Mouse (Mus musculus) hindbrain, postnatal 0 days (tissue): ENCODE measurements around the gene Zfpm1. TPM values are rescaled to one million over a fixed set of nuclear protein-coding genes. Genes with fewer than 3 reads are reported as not detected.

ENCODE experiments used
- ATAC-seq: fragments of 200-750 bp; cut with Nextera tagmentation; 2 replicates; pipeline ENCODE4 v1.8.0; 2017; ENCODE audit warnings: mild to moderate bottlenecking, moderate TSS enrichment, moderate library complexity
- DNase-seq: peaks from one replicate; pipeline ENCODE4 v3.0.0-alpha.2; 2015; ENCODE audit warnings: low spot score
- H3K27ac ChIP-seq: fragments of 300-500 bp; sonication (generic); 2 replicates; pipeline ENCODE4 v1.5.1; 2014; ENCODE audit warnings: mild to moderate bottlenecking
- H3K27me3 ChIP-seq: fragments of 300-500 bp; sonication (generic); 2 replicates; pipeline ENCODE4 v1.6.1; 2014; ENCODE audit warnings: low read length, mixed read lengths; ENCODE audit not compliant: insufficient read depth
- H3K36me3 ChIP-seq: fragments of 300-500 bp; sonication (generic); 2 replicates; pipeline ENCODE4 v1.6.1; 2014; ENCODE audit warnings: low read length, mixed read lengths; ENCODE audit not compliant: insufficient read depth
- H3K4me1 ChIP-seq: fragments of 300-500 bp; sonication (generic); 2 replicates; pipeline ENCODE4 v1.6.1; 2014; ENCODE audit warnings: antibody characterized with exemption, low read length, mixed read lengths; ENCODE audit not compliant: insufficient read depth
- H3K4me2 ChIP-seq: fragments of 300-500 bp; sonication (generic); 2 replicates; pipeline ENCODE4 v1.6.1; 2014; ENCODE audit warnings: low read depth, mild to moderate bottlenecking, low read length, moderate library complexity, mixed read lengths
- H3K4me3 ChIP-seq: fragments of 300-500 bp; sonication (generic); 2 replicates; pipeline ENCODE4 v1.5.1; 2014; ENCODE audit warnings: low read length
- H3K9ac ChIP-seq: fragments of 300-500 bp; sonication (generic); replicated peaks from 2 replicates; pipeline ENCODE4 v1.6.1; 2014; ENCODE audit warnings: mild to moderate bottlenecking, low read length, moderate library complexity, mixed read lengths
- H3K9me3 ChIP-seq: fragments of 300-500 bp; sonication (generic); 2 replicates; pipeline ENCODE4 v1.6.1; 2016; ENCODE audit warnings: low read length, mixed read lengths
- CTCF ChIP-seq: IDR thresholded peaks from 2 replicates; pipeline ENCODE4 v1.5.1; 2016; ENCODE audit warnings: antibody characterized with exemption, control low read depth, low read depth
- WGBS: fragments of 180-500 bp; shearing (Covaris S2); extraction: QIAGEN DNeasy Blood & Tissue Kit; methylation state at CpG from one replicate; pipeline ENCODE4 v1.1.7; 2014; 5-methylcytosine and 5-hydroxymethylcytosine counted together
- polyA plus RNA-seq: library from polyadenylated mRNA; unstranded; fragments of >200 nt; fragmentation: Nextera tagmentation; extraction: Ambion mirVana; gene quantifications from 2 replicates; pipeline ENCODE4 v1.2.1, GENCODE M21; 2015
- total RNA-seq: library from RNA; depleted of rRNA; stranded (reverse); fragments of >200 nt; gene quantifications from 2 replicates; pipeline ENCODE4 v1.2.3, GENCODE M21; 2014

Zfpm1 gene
- total and polyA plus RNA-seq, 2 experiments from 2014 or later: 1.5 to 28.0 TPM

GRCm38 (mm10) chr8:122264243-122264642 lies 17.7 kb upstream of the Zfpm1 start:
- no peak overlapping the region for H3K4me2 ChIP-seq
- no peak overlapping the region for H3K27ac ChIP-seq
- ATAC-seq (no peak), DNase-seq (peak; percentile 31)
- H3K27me3 ChIP-seq: no peaks in the 10 kb centered on the region
- no peak for TF ChIP-seq CTCF
- H3K9ac ChIP-seq: no peak overlapping the region
- H3K4me3 ChIP-seq: no peak overlapping the region
- WGBS: 14% methylated on average over 9 of the region's 9 CpGs
- no peaks in the 10 kb centered on the region for H3K36me3 ChIP-seq
- peaks cover 20% of the 10 kb centered on the region for H3K4me1 ChIP-seq
- no peaks in the 10 kb centered on the region for H3K9me3 ChIP-seq

- WGBS: 85% methylated on average over 8 of the region's 8 CpGs
- H3K27me3 ChIP-seq: no peaks in the 10 kb centered on the region
- no peak overlapping the region for H3K9ac ChIP-seq
Observed at GRCm38 (mm10) chr8:122265522-122265921, 16.4 kb upstream of the Zfpm1 start.

DNA sequence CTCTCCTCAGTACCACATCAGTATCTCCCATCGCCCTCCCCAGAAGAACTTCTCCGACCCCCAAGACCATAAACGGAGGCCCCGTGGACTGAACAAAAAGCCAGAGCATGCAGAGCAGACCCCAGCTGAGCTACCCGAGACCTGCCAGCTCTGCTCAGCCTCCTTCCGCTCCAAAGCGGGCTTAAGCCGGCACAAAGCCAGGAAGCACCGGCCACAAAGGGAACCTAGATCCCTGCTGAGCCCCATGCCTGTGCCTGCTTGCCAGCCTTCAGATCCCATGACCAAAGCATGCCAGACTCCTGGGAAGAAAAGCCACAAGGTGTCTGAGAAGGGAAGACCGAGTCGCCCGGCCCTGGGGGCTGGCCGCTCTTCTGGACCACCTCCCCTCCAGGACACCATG lies 15.1 kb upstream of the Zfpm1 start:
- ATAC-seq (no peak), DNase-seq (peak; percentile 62)
- Histone ChIP-seq H3K36me3 (no peaks in the 10 kb centered on the region), H3K27ac (no peak overlapping the region), H3K4me1 (peaks cover 20% of the 10 kb centered on the region), H3K4me3 (no peak overlapping the region), H3K9me3 (no peaks in the 10 kb centered on the region), H3K27me3 (no peaks in the 10 kb centered on the region), H3K4me2 (no peak overlapping the region), H3K9ac (0 out of 2 replicates have a peak overlapping the region, but pooled peaks have one; percentile 13)
- 31% methylated on average over 13 of the region's 13 CpGs for WGBS
- TF ChIP-seq CTCF: no peak

More at GRCm38 (mm10) chr8:122265522-122265921, 16.4 kb upstream of the Zfpm1 start:
- H3K4me2 ChIP-seq: no peak overlapping the region
- no peak for TF ChIP-seq CTCF
- H3K9me3 ChIP-seq: no peaks in the 10 kb centered on the region
- H3K27ac ChIP-seq: no peak overlapping the region
- peaks cover 20% of the 10 kb centered on the region for H3K4me1 ChIP-seq
- no peaks in the 10 kb centered on the region for H3K36me3 ChIP-seq
- ATAC-seq (no peak), DNase-seq (no peak)
- no peak overlapping the region for H3K4me3 ChIP-seq

DNA sequence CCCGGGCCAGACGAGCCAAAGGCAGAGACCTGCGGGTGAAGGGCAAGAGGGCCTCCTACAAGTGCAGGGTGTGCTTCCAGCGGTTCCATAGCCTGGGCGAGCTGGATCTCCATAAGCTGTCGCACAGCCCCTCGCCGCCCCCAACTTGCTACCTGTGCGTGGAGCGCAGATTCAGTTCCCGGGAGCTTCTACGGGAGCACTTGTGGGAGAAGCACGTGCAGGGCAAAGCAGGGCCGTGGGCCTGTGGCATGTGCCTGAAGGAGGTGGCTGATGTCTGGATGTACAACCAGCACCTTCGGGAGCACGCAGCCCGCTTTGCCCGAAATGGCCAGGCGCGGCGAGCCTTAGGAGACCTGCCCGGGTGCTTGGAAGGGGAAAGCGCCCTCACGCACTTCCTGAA lies 13.1 kb upstream of the Zfpm1 start:
- H3K4me1 ChIP-seq: peaks cover 20% of the 10 kb centered on the region
- no peaks in the 10 kb centered on the region for H3K36me3 ChIP-seq
- H3K27me3 ChIP-seq: no peaks in the 10 kb centered on the region
- 0 out of 2 replicates have a peak overlapping the region, but pooled peaks have one; percentile 27 for H3K27ac ChIP-seq
- DNase-seq: no peak
- ATAC-seq: no peak; the same call in 1 of the 2 replicates
- 0 out of 2 replicates have a peak overlapping the region, but pooled peaks have one; percentile 4 for H3K9ac ChIP-seq
- H3K4me3 ChIP-seq: peak overlapping the region; percentile 19; the same call in 1 of the 2 replicates
- whole genome bisulfite sequencing: 55% methylated on average over 24 of the region's 24 CpGs
- no peaks in the 10 kb centered on the region for H3K9me3 ChIP-seq
- H3K4me2 ChIP-seq: peak overlapping the region; percentile 51
- TF ChIP-seq CTCF: no peak

DNA sequence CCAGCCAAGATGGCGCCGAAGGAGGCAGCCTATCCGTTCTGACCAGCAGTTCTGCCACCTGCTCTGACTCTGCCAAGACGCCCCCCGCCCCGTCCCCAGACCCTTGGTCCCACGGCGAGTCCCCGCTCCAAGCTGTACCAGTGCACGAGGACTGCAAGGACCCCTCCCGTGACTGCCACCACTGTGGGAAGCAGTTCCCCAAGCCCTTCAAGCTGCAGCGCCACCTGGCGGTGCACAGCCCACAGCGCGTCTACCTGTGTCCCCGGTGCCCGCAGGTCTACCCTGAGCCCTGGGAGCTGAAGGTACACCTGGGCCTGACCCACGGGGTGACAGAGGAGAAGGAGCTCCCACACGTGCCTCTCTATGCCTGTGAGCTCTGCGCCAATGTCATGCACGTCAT lies 12.5 kb upstream of the Zfpm1 start:
- ATAC-seq: peak; percentile 56
- Histone ChIP-seq H3K4me3 (peak overlapping the region; percentile 19), H3K4me2 (peak overlapping the region; percentile 51), H3K9ac (0 out of 2 replicates have a peak overlapping the region, but pooled peaks have one; percentile 4), H3K4me1 (peaks cover 16% of the 10 kb centered on the region), H3K36me3 (no peaks in the 10 kb centered on the region), H3K27ac (no peak overlapping the region), H3K9me3 (no peaks in the 10 kb centered on the region), H3K27me3 (no peaks in the 10 kb centered on the region)
- WGBS: 3% methylated on average over 21 of the region's 21 CpGs
- peak; percentile 100 for TF ChIP-seq CTCF
- peak; percentile 88 for DNase-seq

DNA sequence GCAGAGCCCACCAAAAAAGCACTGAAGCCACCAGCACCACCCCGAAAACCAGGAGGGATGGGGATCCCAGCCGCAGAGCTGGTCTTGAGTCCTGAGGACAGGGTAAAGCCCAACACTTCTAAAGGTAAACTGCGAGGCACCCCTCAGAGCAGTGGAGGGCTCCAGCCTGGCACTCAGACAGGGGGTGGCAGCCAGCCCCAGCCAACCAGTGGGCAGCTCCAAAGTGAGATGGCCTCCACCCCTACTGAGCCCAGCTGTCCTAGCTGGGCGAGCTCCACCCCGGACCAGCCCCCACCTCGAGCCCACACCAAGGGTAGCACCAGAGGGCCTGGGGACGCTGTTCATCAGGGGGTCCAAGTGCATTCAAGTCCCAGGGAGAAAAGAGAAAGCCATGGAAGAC lies 11.4 kb upstream of the Zfpm1 start:
- 72% methylated on average over 7 of the region's 7 CpGs for WGBS

DNA sequence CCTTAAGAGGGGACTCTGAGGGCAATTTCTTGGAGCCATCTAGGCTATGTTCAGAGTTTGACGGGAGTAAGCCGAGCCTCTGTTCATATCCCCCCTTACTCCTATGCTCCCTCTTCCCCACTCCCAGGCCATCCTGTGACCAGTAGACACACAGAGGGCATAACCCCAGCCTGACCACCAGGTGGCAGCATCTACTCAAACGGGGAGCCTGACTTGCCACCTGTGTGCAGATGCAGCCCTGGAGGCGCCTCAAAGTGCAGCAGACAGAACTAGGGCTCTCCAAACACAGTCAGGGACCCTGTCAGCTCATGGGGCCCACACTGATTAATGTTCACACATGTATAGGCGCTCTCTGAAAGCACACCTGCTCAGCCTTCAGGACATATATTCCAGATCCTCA lies 8.8 kb upstream of the Zfpm1 start:
- Histone ChIP-seq H3K27ac (no peak overlapping the region), H3K4me2 (no peak overlapping the region), H3K4me1 (no peaks in the 10 kb centered on the region), H3K9ac (no peak overlapping the region), H3K36me3 (no peaks in the 10 kb centered on the region), H3K27me3 (no peaks in the 10 kb centered on the region), H3K9me3 (no peaks in the 10 kb centered on the region), H3K4me3 (no peak overlapping the region)
- TF ChIP-seq CTCF: peak; percentile 98
- DNase-seq (peak; percentile 90), ATAC-seq (peak; percentile 54; the same call in 1 of the 2 replicates)
- WGBS: 14% methylated on average over 5 of the region's 5 CpGs

More for the DNA sequence above, 11.4 kb upstream of the Zfpm1 start:
- no peak overlapping the region for H3K4me3 ChIP-seq
- H3K4me1 ChIP-seq: peaks cover 7% of the 10 kb centered on the region; the same call in 1 of the 2 replicates
- TF ChIP-seq CTCF: no peak
- no peak overlapping the region for H3K9ac ChIP-seq
- ATAC-seq (no peak), DNase-seq (no peak)
- H3K27ac ChIP-seq: no peak overlapping the region
- H3K36me3 ChIP-seq: no peaks in the 10 kb centered on the region
- no peaks in the 10 kb centered on the region for H3K27me3 ChIP-seq
- no peaks in the 10 kb centered on the region for H3K9me3 ChIP-seq
- H3K4me2 ChIP-seq: no peak overlapping the region
